Mouse (Mus musculus) leukemia stem cell, adult 10-12 weeks (primary cell): ENCODE data around the gene Tomm22. TPM values are rescaled to one million over a fixed set of nuclear protein-coding genes. Genes with fewer than 3 reads are reported as not detected.

Experiments
- polyA plus RNA-seq: library from polyadenylated mRNA; stranded (reverse); fragments of >175 nt; gene quantifications from 2 replicates; pipeline ENCODE4 v1.2.3, GENCODE M21; 2012; ENCODE audit warnings: low replicate concordance

The Tomm22 gene
- 99.5 and 101 TPM in 2 replicates for polyA plus RNA-seq

GRCm38 (mm10) chr15:79670249-79670971 lies at the start of gene Tomm22:
Gene Tomm22 (plus strand): TSS chr15:79670861.

GRCm38 (mm10) chr15:79658531-79659375 lies 11.9 kb upstream of the Tomm22 start, which contains the start of the genes Fam227a and Cby1:
Gene Fam227a (minus strand): TSS chr15:79658956.
Gene Cby1 (plus strand): TSS chr15:79659199.

GRCm38 (mm10) chr15:79687646-79688267 lies 17.1 kb downstream of the Tomm22 start, which contains the start of gene Josd1:
Gene Josd1 (minus strand): TSS chr15:79687919.

GRCm38 (mm10) chr15:79690426-79691022 lies 19.9 kb downstream of the Tomm22 start, which contains the start of gene Gtpbp1:
Gene Gtpbp1 (plus strand): TSS chr15:79690845.

Other genes with a start within 250 kb of the Tomm22 start
- 30.9 and 51.5 TPM in 2 replicates for gene Csnk1e, start 215.3 kb upstream of the Tomm22 start, polyA plus RNA-seq
- not detected in 2 replicates for gene Kcnj4, start 165.6 kb upstream of the Tomm22 start, polyA plus RNA-seq
- gene Kdelr3, start 154.4 kb upstream of the Tomm22 start, polyA plus RNA-seq: 0.20 TPM in 1 of 2 replicates, not detected in the other
- 56.6 and 58.3 TPM in 2 replicates for gene Ddx17, start 124.1 kb upstream of the Tomm22 start, polyA plus RNA-seq
- gene Dmc1, start 65.8 kb upstream of the Tomm22 start, polyA plus RNA-seq: not detected in 2 replicates
- 0.03 and 0.14 TPM in 2 replicates for gene Fam227a, start 11.9 kb upstream of the Tomm22 start, polyA plus RNA-seq
- 82.1 and 89.2 TPM in 2 replicates for gene Cby1, start 11.7 kb upstream of the Tomm22 start, polyA plus RNA-seq
- 70.7 and 83.5 TPM in 2 replicates for gene Josd1, start 17.1 kb downstream of the Tomm22 start, polyA plus RNA-seq
- gene Gtpbp1, start 20.0 kb downstream of the Tomm22 start, polyA plus RNA-seq: 113 and 151 TPM in 2 replicates
- gene Sun2, start 71.7 kb downstream of the Tomm22 start, polyA plus RNA-seq: 58.0 and 63.2 TPM in 2 replicates
- 12.0 and 21.0 TPM in 2 replicates for gene Dnal4, start 107.0 kb downstream of the Tomm22 start, polyA plus RNA-seq
- 0.45 and 1.6 TPM in 2 replicates for gene Nptxr, start 133.9 kb downstream of the Tomm22 start, polyA plus RNA-seq
- 0.36 TPM in 1 of 2 replicates, not detected in the other for gene Npcd, start 163.4 kb downstream of the Tomm22 start, polyA plus RNA-seq
- 33.5 and 38.6 TPM in 2 replicates for gene Cbx6, start 163.8 kb downstream of the Tomm22 start, polyA plus RNA-seq
- 1.2 and 3.2 TPM in 2 replicates for gene Apobec3, start 220.8 kb downstream of the Tomm22 start, polyA plus RNA-seq